Mouse (Mus musculus) myocyte (in vitro differentiated cells): ENCODE measurements around the gene Traip.

ENCODE experiments used
- MYOD1 ChIP-seq, 3 experiments: IDR thresholded peaks; one replicate each; pipeline ENCODE4 v1.6.1; 2011; ENCODE audit warnings: control low read depth in 2 of 3, low read depth in 2 of 3, mild to moderate bottlenecking in 2 of 3, moderate library complexity in 1 of 3; ENCODE audit not compliant: insufficient read length in 2 of 3, control insufficient read depth in 1 of 3
- POLR2A ChIP-seq: IDR thresholded peaks from one replicate; pipeline ENCODE4 v1.6.1; 2011; ENCODE audit warnings: low read depth, mild to moderate bottlenecking, control low read depth, moderate library complexity; ENCODE audit not compliant: insufficient read length

DNA sequence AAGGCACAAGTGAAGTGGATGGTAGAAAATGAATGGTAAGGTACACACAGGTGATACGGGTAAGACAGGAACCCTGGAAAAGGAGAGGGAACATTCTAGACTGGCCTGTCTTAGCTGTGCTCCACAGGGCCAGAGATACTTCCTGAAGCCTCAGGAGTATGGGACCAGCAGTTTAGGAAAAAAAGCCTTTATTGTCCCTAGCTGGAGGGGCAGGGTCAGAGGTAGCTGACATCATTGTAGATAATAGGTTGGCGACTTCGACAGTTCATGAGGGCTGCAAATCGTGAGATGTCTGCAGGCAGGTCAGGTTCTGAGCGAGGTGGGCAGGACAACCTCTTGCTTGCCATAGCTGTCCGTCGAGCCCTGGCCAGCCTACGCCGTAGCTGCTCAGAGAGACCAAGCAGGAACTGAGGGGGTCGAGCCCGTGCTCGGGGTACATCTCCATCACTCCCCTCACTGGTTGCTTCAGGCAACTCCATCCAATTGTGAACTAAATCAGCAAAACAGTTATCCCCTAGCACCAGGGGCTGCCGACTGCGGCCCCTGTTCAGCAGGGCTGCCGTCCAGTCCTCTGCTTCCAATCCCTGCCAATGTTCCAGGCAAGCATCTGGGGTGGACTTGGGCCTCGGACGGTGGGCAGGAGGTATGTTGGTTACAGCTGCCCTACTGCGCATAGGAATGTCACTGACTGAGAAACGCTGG, 34.3 kb downstream of the Traip start:
- no peak for TF ChIP-seq POLR2A
- TF ChIP-seq MYOD1 (IDR thresholded peaks at IDR 0.05; ENCODE audit: control insufficient read depth in 1 of 3, insufficient read length in 2 of 3, low read depth in 2 of 3): no peak
